Mouse (Mus musculus) gastrocnemius, postnatal 36 days (tissue): ENCODE data around the gene Cntn6. TPM values are rescaled to one million over a fixed set of nuclear protein-coding genes. Genes with fewer than 3 reads are reported as not detected.

ENCODE experiments used
- DNase-seq, 2 experiments: peaks; one replicate each; pipeline ENCODE4 v3.0.0; 2022
- intact Hi-C: fragments of 180-260 bp; cut with DNase I; formaldehyde crosslinking; loops from one replicate; pipeline ENCODE4 v1.15.1; 2025
- total RNA-seq, 2 experiments: library from RNA; stranded (reverse); gene quantifications; 2 replicates each; pipeline ENCODE4 v1.2.3; 2021

Cntn6 gene
- total RNA-seq, 2 experiments from 2014 or later: not detected

DNA sequence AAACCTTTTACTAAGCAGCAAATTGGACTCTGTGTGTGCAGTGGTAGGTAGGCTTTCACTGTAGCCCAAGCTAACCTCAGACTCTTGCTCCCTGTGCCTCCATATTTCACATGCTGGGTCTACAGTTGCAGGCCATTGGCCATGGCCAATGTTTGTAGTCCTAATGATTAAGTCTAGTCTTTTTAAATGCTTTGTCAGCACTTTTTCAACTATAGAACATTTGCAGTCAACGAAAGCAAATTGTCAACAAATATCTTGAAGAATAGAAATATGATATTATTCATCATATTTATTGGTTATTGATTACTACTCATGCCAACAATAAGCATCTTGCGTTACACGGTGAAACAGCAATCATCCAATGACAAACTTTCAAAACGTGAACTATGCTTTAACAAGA is 246.4 kb downstream of the Cntn6 start:
- no peak for DNase-seq
- intact Hi-C loops: no loop called here

- DNase-seq: no peak
- intact Hi-C loops: no loop called here
Observed at GRCm38 (mm10) chr6:104758125-104758524, 265.5 kb downstream of the Cntn6 start.

DNA sequence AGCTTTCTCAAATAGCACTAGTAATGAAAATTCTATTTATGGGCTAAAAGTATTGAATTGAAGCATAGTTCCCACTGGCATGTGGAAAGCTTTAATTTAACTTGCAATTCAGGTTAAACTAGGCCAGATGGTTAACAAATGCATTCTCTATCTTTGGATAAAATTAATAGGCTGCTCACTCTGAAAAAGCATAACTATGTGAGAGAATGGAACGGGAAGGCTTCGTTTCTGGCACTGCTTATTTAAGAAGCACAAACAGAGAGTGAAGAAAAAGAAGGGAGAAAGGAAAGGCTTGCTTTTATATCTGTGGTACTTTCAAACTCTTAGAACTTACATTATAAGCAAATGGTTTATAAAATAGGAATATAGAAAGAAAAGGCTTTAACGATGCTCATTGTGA is 268.6 kb downstream of the Cntn6 start:
- intact Hi-C loops: no loop called here
- DNase-seq: no peak

- intact Hi-C loops: no loop called here
- DNase-seq: no peak
Observed at GRCm38 (mm10) chr6:104783891-104784290, 291.3 kb downstream of the Cntn6 start.

- intact Hi-C loops: no loop called here
- no peak for DNase-seq
Observed at GRCm38 (mm10) chr6:104787502-104787901, 294.9 kb downstream of the Cntn6 start.

DNA sequence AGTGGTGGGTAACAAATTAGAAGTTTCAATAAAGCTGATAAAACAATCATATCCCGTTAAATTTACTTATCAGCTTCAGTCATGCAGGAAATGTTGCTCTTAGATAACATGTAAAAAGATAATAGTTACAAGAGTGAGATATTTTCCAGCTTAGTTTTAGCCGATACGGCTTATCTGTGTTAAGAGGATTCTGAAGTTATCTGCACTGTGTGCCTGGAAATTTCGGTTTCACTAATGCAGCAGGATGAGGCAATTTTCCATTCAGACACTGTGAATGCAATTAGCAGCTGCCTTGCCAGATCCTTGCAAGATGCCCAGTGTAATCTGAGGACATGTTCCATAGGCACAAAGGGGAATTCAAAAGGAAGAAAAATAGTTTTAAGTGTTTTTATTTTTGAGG is 315.9 kb downstream of the Cntn6 start:
- no peak for DNase-seq
- intact Hi-C loops: no loop called here

DNA sequence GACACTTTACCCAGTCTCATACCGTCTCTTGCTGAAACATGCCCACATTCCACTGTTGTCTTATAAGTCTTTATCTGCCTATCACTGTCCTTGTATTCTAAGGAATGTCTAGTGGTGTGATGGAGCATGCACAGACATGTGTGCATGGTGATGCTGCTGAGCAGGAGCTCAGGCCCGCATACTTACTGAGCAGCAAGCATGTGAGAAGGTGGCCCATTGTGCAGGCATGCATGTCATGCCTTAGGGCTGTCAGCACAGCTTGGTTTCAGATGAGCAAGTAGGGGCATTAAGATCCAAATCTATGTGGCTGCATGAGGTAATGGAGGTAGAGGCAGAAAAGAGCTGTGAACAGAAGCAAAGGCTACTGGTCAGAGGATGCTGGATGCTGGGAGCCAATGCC is 323.0 kb downstream of the Cntn6 start:
- no peak for DNase-seq
- intact Hi-C loops: no loop called here

GRCm38 (mm10) chr6:104879711-104880110 is 387.1 kb downstream of the Cntn6 start:
- intact Hi-C loops: no loop called here

DNA sequence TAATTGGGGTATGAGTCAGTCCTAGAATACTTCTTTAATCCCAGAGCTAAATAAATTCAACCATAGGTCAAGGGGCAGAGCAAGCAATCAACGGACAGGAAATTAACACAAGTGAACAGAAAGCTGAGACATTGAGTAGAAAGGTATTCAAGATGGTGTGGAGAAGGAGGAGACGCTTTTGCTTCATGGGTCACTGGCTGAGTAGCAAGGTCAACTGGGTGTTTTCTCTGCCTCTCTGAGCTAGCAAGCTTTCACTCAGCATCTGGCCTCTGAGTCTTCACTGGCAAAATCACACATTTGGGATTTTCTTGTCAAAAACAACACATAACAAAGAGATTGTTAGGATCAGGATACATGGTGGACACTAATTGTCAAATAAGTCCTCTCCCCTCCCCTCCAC is 391.4 kb downstream of the Cntn6 start:
- DNase-seq: no peak
- intact Hi-C loops: no loop called here

More at GRCm38 (mm10) chr6:104879711-104880110, 387.1 kb downstream of the Cntn6 start:
- no peak for DNase-seq

DNA sequence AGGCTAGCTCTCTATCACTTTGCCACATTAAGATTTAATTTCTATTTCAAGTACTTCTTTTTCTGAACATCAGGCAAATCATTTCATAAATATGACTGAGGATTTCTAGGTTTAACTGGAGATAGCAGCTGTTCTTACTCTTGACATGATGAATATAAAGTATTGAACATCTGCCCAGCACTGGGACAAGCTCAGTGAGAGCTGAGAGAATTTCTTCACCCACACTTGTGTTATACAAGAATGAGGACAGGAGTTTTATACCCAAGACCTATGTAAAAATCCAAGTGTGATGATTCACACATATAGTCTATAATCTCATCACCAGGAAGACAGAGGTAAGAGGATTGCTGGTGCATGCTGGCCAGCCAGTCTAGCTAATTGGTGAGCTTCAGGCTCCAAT is 393.2 kb downstream of the Cntn6 start:
- no peak for DNase-seq
- intact Hi-C loops: no loop called here

DNA sequence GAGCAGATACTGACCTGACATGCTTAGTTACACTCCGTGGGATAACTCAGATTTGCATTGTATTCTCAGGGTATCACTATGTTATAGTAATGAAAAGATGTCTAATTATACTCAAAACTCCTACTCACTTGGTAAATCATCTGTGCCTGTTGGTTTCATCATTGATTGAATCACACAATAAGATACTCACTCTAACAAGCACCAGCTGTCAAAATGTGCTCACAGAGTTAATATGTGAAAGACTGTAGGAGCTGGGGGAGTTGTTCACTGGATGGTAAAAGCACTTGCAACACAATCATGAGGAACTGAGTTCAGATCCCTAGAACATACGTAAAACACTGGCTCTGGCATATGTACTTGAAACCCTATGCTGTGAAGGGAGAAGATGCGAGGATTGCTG is 398.5 kb downstream of the Cntn6 start:
- intact Hi-C loops: no loop called here
- no peak for DNase-seq
